Mouse (Mus musculus) lung, postnatal 10 days (tissue): ENCODE measurements around the gene Agxt2.

Experiments
- DNase-seq: peaks from one replicate; pipeline ENCODE4 v3.0.0; 2021

Gene Agxt2

GRCm38 (mm10) chr15:10358039-10358948, at the start of gene Agxt2:
TSS of gene Agxt2 (plus strand) at chr15:10358532.
- no peak for DNase-seq

DNA sequence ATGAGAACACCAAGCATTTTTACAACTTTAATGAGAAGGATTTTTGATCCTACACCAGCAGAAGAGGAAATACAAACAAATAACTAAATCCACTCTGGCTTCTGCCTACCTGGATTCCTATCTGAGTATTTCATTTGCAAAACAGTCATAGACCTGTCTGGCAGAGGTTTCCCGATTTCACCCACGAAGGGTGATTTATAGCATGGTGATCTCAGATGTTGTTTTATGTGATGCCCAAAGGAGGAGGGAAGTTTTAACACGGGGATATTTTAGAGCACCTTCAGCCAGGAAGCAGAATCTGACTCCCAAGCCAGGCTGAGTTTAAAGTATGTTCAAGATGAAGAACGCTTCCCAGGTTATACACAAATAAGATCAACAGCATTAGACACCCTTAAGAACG, 46.5 kb upstream of the Agxt2 start:
- DNase-seq: no peak

- peak; percentile 60 for DNase-seq
Observed at GRCm38 (mm10) chr15:10313522-10314455, 44.5 kb upstream of the Agxt2 start.

- DNase-seq: no peak
Observed at GRCm38 (mm10) chr15:10325080-10325479, 33.3 kb upstream of the Agxt2 start, which contains the start of gene Gm21973. TSS of gene Gm21973 (plus strand) at chr15:10325380.

DNA sequence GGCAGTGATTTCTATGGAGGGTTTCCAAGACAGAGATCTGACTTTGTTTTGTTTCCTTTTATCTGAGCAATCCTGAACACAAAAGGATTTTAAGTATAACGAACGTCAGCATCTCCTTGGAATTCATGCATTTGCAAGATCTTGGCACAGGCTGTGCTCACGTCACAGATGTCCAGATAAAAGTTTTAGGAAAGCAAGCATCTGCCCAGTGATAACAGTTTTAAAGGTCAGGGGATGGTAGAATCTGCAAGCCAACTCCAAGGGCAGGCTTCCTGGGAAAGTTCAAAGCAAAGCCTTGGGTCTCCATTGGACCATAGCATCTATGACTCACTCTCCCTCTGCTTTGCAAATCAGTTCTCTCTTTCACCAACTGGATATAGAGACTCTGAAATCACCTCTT, 27.7 kb upstream of the Agxt2 start:
- no peak for DNase-seq

DNA sequence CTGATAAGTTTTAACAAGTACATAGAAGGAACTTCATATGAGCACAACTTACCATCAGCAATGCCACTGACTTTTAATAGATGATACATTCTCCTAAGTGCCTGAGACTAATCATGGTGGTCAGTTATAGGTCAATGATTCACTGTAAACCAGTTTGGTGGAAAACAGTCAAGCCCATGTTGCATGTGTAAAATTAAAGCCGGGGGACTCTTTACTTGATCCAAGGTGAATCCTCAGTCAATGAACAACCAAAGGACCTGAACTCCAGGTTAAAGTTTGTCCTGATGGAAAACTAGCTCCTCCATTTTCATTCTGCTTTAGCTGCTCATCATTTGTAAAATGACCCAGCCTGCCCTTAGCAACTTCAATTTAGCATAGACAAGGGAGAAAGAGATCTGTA, 25.8 kb upstream of the Agxt2 start:
- DNase-seq: no peak

DNA sequence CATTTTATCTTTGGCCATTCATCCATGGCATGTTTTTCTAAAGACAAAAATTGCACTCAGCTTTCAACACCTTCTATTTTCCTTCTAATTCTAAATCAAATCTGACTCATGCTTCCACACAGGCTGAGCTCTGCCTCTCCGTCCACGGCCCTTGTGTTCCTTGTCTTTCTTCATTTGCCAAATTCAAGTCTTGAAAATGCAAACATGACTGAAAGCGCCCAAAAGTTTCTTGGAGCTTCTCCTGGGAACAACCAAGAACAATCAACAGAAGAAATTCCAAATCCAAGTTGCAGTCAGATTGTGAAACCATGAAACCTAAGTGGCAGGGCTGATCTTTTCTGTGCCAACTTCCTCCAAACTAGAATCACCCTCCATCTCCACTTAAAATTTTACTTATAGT, 19.7 kb upstream of the Agxt2 start:
- peak; percentile 1 for DNase-seq

DNA sequence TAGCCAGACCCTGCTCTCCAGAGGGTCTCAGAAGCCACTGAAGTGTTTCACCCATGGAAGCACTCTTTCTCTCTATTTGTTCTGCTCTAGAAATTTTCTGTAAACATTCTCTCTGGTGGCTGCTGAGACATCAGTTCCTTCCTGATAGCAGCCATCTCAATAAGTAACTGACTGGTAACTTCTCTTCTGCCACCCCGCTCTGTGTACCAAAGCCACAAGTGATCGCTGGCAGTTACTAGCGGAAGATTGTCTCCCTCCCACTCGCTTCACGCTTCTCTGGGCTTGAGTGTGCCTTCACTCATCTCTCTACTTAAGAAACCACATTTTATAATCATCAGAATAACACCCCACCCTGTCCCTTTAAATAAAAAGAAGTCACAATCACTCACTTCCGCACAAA, 11.3 kb upstream of the Agxt2 start:
- no peak for DNase-seq

GRCm38 (mm10) chr15:10366331-10366730, 8.0 kb downstream of the Agxt2 start:
- DNase-seq: no peak

- DNase-seq: no peak
Observed at GRCm38 (mm10) chr15:10375404-10375803, 17.1 kb downstream of the Agxt2 start.

DNA sequence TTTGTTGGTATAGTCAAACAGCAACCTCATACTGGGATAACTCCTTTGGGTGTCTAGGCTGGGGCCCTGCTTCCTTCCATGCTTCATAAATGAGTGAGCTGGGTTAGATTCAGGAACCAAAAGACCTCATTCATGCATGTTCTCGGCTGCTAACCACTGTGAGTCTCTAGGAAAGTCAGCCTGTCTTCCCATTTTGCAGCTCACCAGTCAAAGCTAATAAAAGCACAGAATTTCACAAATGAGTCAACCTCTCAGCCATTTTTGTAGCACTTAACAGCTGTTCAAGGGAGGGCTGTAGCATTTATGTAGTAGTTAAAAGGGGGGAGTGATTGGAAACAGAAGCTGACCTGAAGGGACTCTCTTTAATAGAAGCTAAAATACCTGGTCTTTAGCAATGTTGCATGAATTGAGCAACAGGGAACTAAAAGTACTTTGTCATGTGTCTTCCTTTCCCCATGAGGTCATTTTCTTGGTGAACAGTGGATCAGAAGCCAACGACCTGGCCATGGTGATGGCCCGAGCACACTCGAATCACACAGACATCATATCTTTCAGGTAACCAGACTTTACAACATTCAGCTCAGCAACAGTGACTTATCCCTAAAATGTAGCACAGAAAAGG, 20.1 kb downstream of the Agxt2 start:
- no peak for DNase-seq

DNA sequence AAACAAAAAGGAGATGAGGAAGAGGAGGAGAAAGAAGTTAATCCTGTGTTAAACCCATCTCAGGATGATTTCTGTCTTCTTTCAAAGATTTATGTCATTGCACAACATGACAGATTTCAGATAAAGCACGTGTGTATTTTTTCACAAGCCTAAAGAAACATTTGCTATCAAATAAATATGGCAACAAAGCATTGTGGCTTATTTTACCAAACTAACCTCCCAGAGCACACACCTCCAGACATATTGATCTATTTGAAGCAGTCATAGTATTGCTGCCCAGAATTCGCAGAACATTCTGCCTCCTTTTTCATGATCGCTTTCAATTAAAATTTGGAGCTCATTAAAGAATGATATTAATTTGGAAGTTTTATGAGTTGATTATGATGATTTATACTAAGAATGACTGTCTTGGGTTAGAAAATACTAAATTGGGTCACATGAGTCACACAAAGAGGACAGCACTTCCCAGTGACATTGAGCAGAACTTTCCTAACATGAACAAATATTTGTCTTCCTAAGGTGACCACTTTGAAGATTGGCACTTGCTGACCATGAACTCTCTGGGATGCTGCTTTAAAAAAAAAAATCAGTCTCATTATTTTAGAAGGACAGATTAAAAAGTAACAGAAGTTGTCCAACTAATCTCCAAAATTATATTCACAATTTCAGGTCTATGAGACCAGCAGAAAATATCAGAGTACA, 21.6 kb downstream of the Agxt2 start:
- no peak for DNase-seq

GRCm38 (mm10) chr15:10387263-10387662, 28.9 kb downstream of the Agxt2 start:
- DNase-seq: no peak

DNA sequence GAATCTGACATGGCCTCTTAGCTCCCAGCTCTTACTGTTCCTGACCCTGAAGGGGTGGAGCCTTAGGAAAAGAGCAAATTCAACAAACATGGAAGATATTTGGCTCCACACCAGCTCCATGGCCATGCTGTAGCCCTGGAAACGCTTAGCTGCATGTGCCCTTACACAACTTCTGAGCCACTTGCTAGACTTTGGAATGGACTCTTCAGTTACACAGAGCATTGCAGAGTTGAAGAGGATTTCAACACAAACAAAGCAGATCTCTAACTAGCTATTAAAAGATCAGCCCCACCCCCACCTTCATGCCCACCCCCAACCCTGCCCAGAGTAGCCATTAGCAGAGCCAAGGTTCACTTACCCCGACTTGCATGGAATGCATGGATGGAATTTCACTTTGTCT, 41.5 kb downstream of the Agxt2 start:
- DNase-seq: peak; percentile 54

DNA sequence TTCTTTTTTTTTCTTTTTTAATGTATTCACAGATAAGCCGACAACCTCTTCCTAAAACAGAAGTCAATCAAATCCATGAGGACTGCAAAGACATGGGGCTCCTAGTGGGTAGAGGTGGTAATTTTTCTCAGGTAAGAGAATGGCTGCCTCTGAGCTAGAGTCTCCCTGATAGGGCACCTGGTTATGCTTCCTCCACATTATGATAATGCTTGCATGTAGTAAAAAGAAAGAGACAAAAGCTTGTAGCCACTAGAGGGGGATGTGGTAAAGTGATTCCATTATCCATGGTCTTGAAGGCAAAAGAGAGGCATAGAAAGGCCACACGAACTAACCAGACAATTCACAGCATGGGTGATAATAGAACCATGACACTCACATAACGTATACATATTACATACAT, 42.1 kb downstream of the Agxt2 start:
- DNase-seq: peak; percentile 23

DNA sequence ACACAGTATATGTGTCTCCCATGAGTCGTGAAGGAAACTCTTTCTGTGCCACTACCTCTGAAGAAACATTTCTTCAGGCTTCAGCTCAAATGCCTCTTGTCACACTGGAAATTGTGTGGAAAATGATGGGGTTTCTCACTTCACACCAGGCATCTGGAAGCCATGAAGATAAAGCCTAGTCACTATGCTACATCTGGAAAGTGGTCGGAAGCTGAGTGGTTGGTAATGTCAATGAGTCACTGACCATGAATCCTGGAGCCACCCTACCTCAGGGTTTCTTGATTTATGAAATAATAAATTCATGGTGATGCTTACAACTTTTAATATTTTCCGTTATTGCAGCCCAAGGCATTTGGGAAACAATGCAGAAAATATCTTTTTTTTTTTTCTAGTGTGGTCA, 51.5 kb downstream of the Agxt2 start:
- no peak for DNase-seq

DNA sequence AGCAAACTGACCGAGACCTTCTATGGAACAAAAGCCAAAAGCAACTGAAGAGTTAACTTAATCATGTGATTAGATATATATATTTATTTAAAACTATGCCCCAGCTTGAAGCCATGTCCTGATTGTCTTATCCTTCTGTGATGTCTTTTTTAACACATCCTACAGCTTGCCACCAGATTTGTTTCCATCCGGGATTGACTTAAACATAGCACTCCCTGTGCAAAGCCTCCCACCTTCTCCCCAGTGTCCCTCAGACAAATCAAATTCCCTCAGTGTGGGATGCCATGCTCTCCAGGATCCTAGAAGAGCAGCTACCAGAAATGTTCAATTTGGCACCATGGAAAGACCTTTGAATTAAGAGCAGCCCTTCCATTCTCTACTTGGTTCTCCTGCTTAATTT, 52.5 kb downstream of the Agxt2 start:
- no peak for DNase-seq

DNA sequence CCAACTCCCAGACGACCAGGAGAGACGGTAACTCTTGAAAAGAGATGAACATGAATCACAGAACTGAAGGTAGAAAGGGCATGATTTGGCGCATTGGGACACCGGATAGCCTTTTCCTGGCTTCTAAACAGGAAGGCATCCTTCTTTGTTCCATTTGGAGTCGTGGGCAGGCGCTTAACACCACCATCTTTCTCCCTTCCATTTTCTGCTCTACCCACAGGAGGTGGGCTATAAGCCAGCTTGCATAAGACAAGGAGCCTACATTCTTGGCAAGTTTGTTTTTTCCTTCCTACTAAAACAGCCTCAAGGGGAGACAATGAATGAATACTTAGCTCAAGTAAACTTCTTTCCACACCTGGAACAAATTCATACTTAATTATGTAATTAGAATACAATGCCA, 55.3 kb downstream of the Agxt2 start:
- DNase-seq: no peak

DNA sequence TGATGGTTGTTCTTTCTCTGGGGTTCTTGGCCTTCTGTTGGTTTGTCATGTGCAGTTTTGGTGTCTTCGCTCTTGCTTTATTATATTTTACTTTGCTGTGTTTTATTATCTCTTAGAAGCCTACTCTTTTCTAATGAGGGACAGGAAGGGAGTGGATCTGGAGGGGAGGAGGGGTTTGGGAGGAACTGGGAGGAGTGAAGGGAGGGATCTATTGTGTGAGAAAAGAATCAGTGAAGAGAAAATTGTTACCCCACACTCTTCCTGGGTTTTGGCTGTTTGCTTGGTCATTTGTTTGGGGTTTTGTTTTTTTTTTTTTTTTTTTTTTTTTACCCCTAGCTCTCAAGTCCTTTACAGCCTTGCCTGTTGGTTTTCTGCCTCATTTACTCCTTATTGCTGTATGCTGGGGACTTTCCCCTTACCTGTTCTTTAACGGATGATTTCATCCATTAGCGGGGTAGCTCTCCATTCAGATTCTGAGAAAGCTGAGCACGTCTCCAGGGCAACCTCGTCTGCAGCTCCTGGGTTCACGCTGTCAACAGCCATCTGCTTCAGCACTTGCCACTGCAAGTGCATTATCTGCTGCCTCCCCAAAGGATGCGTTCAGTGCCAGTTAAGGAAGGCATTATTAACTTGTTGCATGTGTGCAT, 62.9 kb downstream of the Agxt2 start:
- no peak for DNase-seq

GRCm38 (mm10) chr15:10421785-10422144, 63.4 kb downstream of the Agxt2 start:
- DNase-seq: no peak

DNA sequence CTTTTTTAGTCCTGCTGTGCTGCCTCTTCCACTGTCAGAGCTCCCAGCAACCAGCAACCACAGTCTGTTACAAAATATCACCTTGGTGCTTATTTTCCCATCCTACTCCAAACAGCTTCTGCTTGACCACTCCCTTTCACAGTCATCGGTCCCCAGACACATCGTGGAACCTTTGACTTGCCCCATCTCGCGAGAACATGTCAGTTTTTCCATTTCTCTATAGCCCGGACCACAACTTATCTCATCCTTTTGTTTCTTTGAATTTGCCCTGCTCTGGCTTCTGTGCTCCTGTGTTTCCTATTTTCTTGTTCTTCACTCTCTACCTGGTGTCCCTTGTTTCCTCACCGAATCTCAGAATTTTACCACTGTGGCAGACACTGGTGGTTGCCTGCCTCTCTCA, 67.8 kb downstream of the Agxt2 start:
- DNase-seq: no peak
